Mouse (Mus musculus) cerebellum, adult (tissue): ENCODE measurements around the gene Ikzf4.
"Not testable (repeated sequence)": the region's sequence is repeated elsewhere in the genome, so short reads cannot be mapped to it uniquely, and the experiment has no call there.

Experiments used
- ATAC-seq: cut with Nextera tagmentation; 2 replicates; pipeline ENCODE4 v1.9.2; 2017; ENCODE audit warnings: mild to moderate bottlenecking, moderate library complexity, mixed read lengths; ENCODE audit not compliant: insufficient number of reproducible peaks, low FRiP score, low TSS enrichment

Ikzf4 gene

GRCm38 (mm10) chr10:128641871-128642270 is 3.9 kb downstream of the Ikzf4 start:
- ATAC-seq, result no peak

- ATAC-seq, result no peak
These were observed 4.9 kb downstream of the Ikzf4 start for GRCm38 (mm10) chr10:128640891-128641290.

GRCm38 (mm10) chr10:128639999-128640398 is 5.8 kb downstream of the Ikzf4 start:
- no peak for ATAC-seq

- ATAC-seq, result no peak
These were observed 8.8 kb downstream of the Ikzf4 start for GRCm38 (mm10) chr10:128637011-128637410.

GRCm38 (mm10) chr10:128636561-128636960 is 9.2 kb downstream of the Ikzf4 start:
- no peak for ATAC-seq

GRCm38 (mm10) chr10:128635697-128636096 is 10.1 kb downstream of the Ikzf4 start:
- ATAC-seq, result no peak

GRCm38 (mm10) chr10:128631571-128631970 is 14.2 kb downstream of the Ikzf4 start:
- ATAC-seq, result no peak

- ATAC-seq, result not testable (repeated sequence)
These were observed 15.5 kb downstream of the Ikzf4 start for GRCm38 (mm10) chr10:128630306-128630705.

GRCm38 (mm10) chr10:128629746-128630145 is 16.0 kb downstream of the Ikzf4 start:
- no peak for ATAC-seq

- ATAC-seq, result no peak
These were observed 18.1 kb downstream of the Ikzf4 start for GRCm38 (mm10) chr10:128627398-128628317.

- peak; percentile 99 for ATAC-seq
These were observed 19.2 kb downstream of the Ikzf4 start, which contains the start of gene Rps26 for GRCm38 (mm10) chr10:128626311-128627310. Gene Rps26, minus strand, starts transcription at chr10:128626747.

- no peak for ATAC-seq
These were observed 20.4 kb downstream of the Ikzf4 start for GRCm38 (mm10) chr10:128625287-128625894.

GRCm38 (mm10) chr10:128623106-128623613 is 22.6 kb downstream of the Ikzf4 start:
- not testable (repeated sequence) for ATAC-seq

- no peak for ATAC-seq
These were observed 23.1 kb downstream of the Ikzf4 start for GRCm38 (mm10) chr10:128622702-128623101.

- no peak for ATAC-seq
These were observed 23.7 kb downstream of the Ikzf4 start for GRCm38 (mm10) chr10:128621986-128622520.

GRCm38 (mm10) chr10:128620241-128620640 is 25.6 kb downstream of the Ikzf4 start:
- no peak for ATAC-seq

GRCm38 (mm10) chr10:128619148-128619547 is 26.6 kb downstream of the Ikzf4 start:
- not testable (repeated sequence) for ATAC-seq

- ATAC-seq, result no peak
These were observed 27.2 kb downstream of the Ikzf4 start for GRCm38 (mm10) chr10:128618570-128618969.

GRCm38 (mm10) chr10:128615798-128616448 is 29.9 kb downstream of the Ikzf4 start:
- not testable (repeated sequence) for ATAC-seq
